In genomic region chr4:136117022-136117421, GRCm38 (mm10) we compare ENCODE assay signal across 9 mouse cellular contexts. TPM values are rescaled to one million over a fixed set of nuclear protein-coding genes. Genes with fewer than 3 reads are reported as not detected.
DNase-seq lines count a peak whose midpoint lies in the region; ATAC-seq lines count a peak whose summit lies in the region.
"Had no signal": no experiment of that assay in that cellular context is flagged by ENCODE, and none has a peak within 500 bp of the region (broad histone marks: within the 10 kb centered on the region; RNA-seq: fewer than 3 reads in every experiment).

No protein-coding gene starts in this region.

- H3K27ac ChIP-seq in forebrain, embryonic 15.5 days (replicated peaks) = no peak overlapping the region
- H3K27ac ChIP-seq: embryonic facial prominence, embryonic 13.5 days had no signal

- WGBS in forebrain, embryonic 15.5 days = 75% methylated on average over 13 of the region's 13 CpGs

- ATAC-seq in CD4-positive, CD25-positive, alpha-beta regulatory T cell, adult 4 months = no peak
- ATAC-seq in megakaryocyte progenitor cell, adult 5-6 weeks (replicated peaks; ENCODE audit: poor library complexity) = peak; percentile 95
- ATAC-seq in forebrain, embryonic 15.5 days (replicated peaks) = no peak

- H3K27me3 ChIP-seq in forebrain, embryonic 15.5 days = no peaks in the 10 kb centered on the region
- H3K27me3 ChIP-seq: embryonic facial prominence, embryonic 13.5 days had no signal

- no peaks in the 10 kb centered on the region for H3K4me1 ChIP-seq in forebrain, embryonic 15.5 days

- intact Hi-C loops in gastrocnemius, postnatal 14 days (cut with DNase I; ENCODE audit: low total_unique reads) = no loop called here

- no peaks in the 10 kb centered on the region for H3K9me3 ChIP-seq in forebrain, embryonic 15.5 days
- H3K9me3 ChIP-seq: embryonic facial prominence, embryonic 13.5 days had no signal

- H3K36me3 ChIP-seq in forebrain, embryonic 15.5 days = no peaks in the 10 kb centered on the region
- H3K36me3 ChIP-seq: embryonic facial prominence, embryonic 13.5 days had no signal

- H3K4me2 ChIP-seq in forebrain, embryonic 15.5 days (replicated peaks) = no peak overlapping the region
- H3K4me2 ChIP-seq: embryonic facial prominence, embryonic 13.5 days had no signal

- no peak overlapping the region for H3K4me3 ChIP-seq in forebrain, embryonic 15.5 days
- H3K4me3 ChIP-seq: embryonic facial prominence, embryonic 13.5 days had no signal

- H3K9ac ChIP-seq in forebrain, embryonic 15.5 days (replicated peaks) = no peak overlapping the region
- H3K9ac ChIP-seq: embryonic facial prominence, embryonic 13.5 days had no signal

- peak; percentile 32 for DNase-seq in CD4-positive, CD25-positive, alpha-beta regulatory T cell, adult 2 months (ENCODE audit: low read depth, low spot score)
- DNase-seq in Muller cell, postnatal 12 days (ENCODE audit: inconsistent ontology term) = peak; percentile 96
- peak; percentile 61 for DNase-seq in gastrocnemius, postnatal 14 days
- peak; percentile 61 for DNase-seq in kidney, postnatal 14 days
- DNase-seq in neural tube, embryonic 10.5 days (ENCODE audit: extremely low spot score, low spot score) = no peak

RNA-seq across cellular contexts. Expression of gene Id3, which starts 26.3 kb away (rescaled TPM):
- 100 to 1,000 TPM; 388 to 433 TPM for polyA plus RNA-seq in CD4-positive, CD25-positive, alpha-beta regulatory T cell, adult 4 months (2017; shearing (Covaris generic))
- 10 to 100 TPM; 28.4 to 28.7 TPM for total RNA-seq in gastrocnemius, postnatal 14 days (2021)
- total RNA-seq in megakaryocyte progenitor cell, adult 5-6 weeks (2015) = 0.44 and 1.4 TPM in 2 replicates
- total RNA-seq in megakaryocyte progenitor cell, adult 5-6 weeks (2017) = 1.0 and 2.4 TPM in 2 replicates
- polyA plus RNA-seq in forebrain, embryonic 15.5 days (2015; fragmentation: Nextera tagmentation; extraction: Ambion mirVana) = 87.3 and 98.1 TPM in 2 replicates

RNA-seq across cellular contexts. Expression of gene E2f2, which starts 55.2 kb away (rescaled TPM):
- 10 to 100 TPM; 14.5 to 29.6 TPM for polyA plus RNA-seq in CD4-positive, CD25-positive, alpha-beta regulatory T cell, adult 4 months (2017; shearing (Covaris generic))
- total RNA-seq in gastrocnemius, postnatal 14 days (2021) = 1 to 10 TPM; 4.0 to 6.5 TPM
- total RNA-seq in megakaryocyte progenitor cell, adult 5-6 weeks (2015) = 5.6 and 7.5 TPM in 2 replicates
- total RNA-seq in megakaryocyte progenitor cell, adult 5-6 weeks (2017) = 5.9 and 6.1 TPM in 2 replicates
- 5.4 and 6.0 TPM in 2 replicates for polyA plus RNA-seq in forebrain, embryonic 15.5 days (2015; fragmentation: Nextera tagmentation; extraction: Ambion mirVana)

Comparison
In these comparisons a context has a peak if more than half of its experiments do, and no peak if none do; other contexts are left out.
1. RNA of gene Id3, which starts 26.3 kb away (total RNA-seq): 28.4 to 28.7 TPM in gastrocnemius, postnatal 14 days; 0.44 to 2.4 TPM in megakaryocyte progenitor cell, adult 5-6 weeks; every median in the first group is over 4 times any median in the second.